Mouse (Mus musculus) frontal cortex, postnatal 36 days (tissue): ENCODE measurements around the gene Hist2h3b.

ENCODE experiments used
- DNase-seq, 2 experiments: peaks; one replicate each; pipeline ENCODE4 v3.0.0; 2022; ENCODE audit warnings: low spot score in 2 of 2

The Hist2h3b gene

DNA sequence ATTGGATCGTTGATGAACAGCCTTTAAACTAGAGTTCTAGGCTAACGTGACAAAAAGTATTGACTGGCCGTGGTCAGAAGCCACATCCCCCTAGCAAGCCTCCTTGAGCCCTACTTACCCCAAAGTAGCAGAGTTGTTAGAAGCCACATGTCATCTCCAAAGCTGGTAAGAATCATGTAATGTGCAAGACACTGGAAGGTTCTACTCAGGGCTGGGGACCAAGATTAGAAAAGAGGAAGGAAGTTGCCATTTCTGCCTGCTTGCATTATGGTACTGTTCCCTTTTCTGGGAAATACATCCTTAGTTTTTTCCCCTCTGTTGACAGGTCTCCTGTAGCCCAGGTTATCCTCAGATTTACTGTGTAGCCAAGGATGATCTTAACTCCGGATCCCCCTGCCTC, 25.3 kb downstream of the Hist2h3b start, which contains the start of gene Fcgr1:
Fcgr1 (minus strand) TSS at position 183 of the 400 bp plus-strand sequence.
- no peak for DNase-seq

GRCm38 (mm10) chr3:96298360-96298759, 29.9 kb downstream of the Hist2h3b start:
- no peak for DNase-seq

DNA sequence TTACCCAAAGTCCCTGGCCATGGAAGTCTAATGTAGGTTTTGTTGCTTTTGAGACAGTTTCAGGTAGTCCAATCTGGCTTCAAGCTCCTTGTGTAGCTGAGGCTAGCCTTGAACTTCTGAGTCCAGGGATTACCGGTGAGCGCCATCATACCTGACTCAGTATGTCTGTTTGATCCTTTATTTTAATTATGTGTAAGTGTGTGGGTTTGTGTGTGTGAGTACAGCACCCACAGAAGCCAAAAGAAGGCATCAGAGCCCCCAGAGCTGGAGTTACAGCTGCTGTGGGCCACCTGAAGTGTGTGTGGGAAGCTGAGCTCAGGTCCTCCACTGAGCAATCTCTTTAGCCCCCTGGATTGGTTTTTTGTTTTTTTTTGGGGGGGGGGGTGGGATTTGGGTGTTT, 31.1 kb downstream of the Hist2h3b start:
- DNase-seq: no peak

DNA sequence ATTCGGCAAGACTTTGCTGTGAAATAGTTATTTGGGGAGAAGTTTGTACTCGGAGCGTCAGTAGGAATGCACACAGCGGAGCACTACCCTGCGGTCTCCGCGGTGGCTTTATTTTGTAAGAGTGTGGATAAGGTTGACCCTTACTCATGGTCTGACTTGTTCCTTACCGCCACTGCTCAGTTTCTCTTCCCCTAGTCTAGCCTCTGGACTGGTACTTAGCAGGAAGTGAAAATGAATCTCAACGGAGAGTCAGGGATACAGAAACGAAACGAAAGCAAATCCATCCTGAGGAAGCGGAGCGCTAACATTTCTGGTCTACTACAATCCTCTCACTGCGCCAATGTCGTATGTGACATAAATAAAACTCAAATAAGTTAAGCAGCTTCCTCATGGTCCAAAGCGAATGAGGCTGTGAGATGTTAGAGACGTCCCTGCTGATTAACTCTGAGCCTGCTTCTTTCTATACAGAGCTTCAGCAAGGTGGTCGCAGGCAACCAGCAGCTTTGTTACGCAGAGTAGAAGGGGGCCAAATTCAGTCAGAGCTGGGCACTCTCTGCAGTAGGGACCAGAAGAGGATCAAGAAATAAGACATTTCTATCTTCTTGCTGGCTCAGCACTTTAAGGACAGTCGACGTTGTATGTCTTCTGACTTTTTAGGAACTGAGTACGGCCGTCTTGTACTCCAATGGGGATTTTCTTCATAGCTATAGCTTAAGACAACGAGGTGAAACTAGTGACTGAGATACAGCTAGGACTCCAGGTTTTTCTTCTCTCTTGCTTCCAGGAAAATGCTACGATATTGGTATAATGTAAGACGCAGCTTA, 32.5 kb downstream of the Hist2h3b start:
- no peak for DNase-seq

GRCm38 (mm10) chr3:96302076-96302475, 33.6 kb downstream of the Hist2h3b start:
- no peak for DNase-seq

DNA sequence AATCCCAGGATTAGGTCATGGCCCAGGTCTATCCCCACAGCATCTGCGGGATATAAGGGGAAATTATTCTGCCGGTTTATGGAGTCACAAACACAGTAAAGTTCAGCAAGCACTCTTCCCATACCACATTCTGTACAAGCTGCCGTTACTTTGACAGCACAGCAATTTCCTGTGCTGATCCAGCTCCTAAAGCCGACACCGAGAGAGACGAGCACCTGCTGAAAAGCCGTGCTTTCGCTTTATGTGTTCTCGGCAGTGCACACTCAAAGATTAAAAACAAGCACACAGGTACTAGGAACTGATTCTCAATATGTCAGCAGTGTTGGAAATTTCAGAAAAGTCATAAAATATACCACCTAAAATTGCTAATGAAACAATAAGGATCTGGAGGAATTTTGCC, 38.1 kb downstream of the Hist2h3b start:
- no peak for DNase-seq

DNA sequence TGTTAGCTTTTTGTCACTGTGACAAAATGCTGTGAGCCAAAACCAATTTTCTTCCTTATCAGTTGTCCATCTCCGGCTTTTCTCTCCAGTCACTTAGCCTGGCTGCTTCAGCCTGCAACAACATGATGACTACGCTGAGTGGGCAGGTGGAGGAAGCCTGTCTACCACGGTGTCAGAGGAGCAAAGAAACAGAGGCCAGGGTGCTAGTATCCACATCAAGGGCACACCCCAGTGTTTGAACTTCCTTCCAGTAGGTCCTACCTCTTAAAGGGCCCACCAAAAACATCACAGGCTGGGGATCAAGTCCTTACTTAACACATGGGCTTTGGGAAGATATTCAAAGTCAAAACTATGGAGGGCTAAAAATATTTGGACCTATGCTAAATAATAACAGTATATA, 41.0 kb downstream of the Hist2h3b start:
- DNase-seq: no peak

- DNase-seq: peak; percentile 32 to 49
Measured at GRCm38 (mm10) chr3:96312341-96313098, 44.1 kb downstream of the Hist2h3b start.
